Mouse (Mus musculus) liver, postnatal 0 days (tissue): ENCODE measurements around the gene Ehbp1. TPM values are rescaled to one million over a fixed set of nuclear protein-coding genes. Genes with fewer than 3 reads are reported as not detected.

Source experiments
- ATAC-seq: fragments of 200-750 bp; cut with Nextera tagmentation; 2 replicates; pipeline ENCODE4 v1.8.0; 2017; ENCODE audit warnings: mild to moderate bottlenecking, moderate library complexity
- DNase-seq: peaks from one replicate; pipeline ENCODE4 v3.0.0-alpha.2; 2016
- H3K27ac ChIP-seq: fragments of 300-500 bp; sonication (generic); 2 replicates; pipeline ENCODE4 v1.5.1; 2014; ENCODE audit warnings: antibody characterized with exemption, moderate library complexity, mild to moderate bottlenecking, low read depth
- H3K27me3 ChIP-seq: fragments of 300-500 bp; sonication (generic); 2 replicates; pipeline ENCODE4 v1.6.1; 2014; ENCODE audit warnings: low read length, control low read depth, mixed read lengths; ENCODE audit not compliant: insufficient read depth
- H3K36me3 ChIP-seq: fragments of 300-500 bp; sonication (generic); replicated peaks from 2 replicates; pipeline ENCODE4 v1.6.1; 2014; ENCODE audit warnings: mild to moderate bottlenecking, control low read depth, low read length, moderate library complexity, mixed read lengths; ENCODE audit not compliant: insufficient read depth
- H3K4me1 ChIP-seq: fragments of 300-500 bp; sonication (generic); 2 replicates; pipeline ENCODE4 v1.6.1; 2014; ENCODE audit warnings: antibody characterized with exemption, mild to moderate bottlenecking, control low read depth; ENCODE audit not compliant: insufficient read depth
- H3K4me2 ChIP-seq: fragments of 300-500 bp; sonication (generic); 2 replicates; pipeline ENCODE4 v1.6.1; 2014; ENCODE audit warnings: low read depth, mild to moderate bottlenecking, low read length, moderate library complexity, mixed read lengths
- H3K4me3 ChIP-seq: fragments of 300-500 bp; sonication (generic); 2 replicates; pipeline ENCODE4 v1.5.1; 2014; ENCODE audit warnings: low read depth, low read length
- H3K9ac ChIP-seq: fragments of 300-500 bp; sonication (generic); replicated peaks from 2 replicates; pipeline ENCODE4 v1.6.1; 2014; ENCODE audit warnings: mild to moderate bottlenecking, moderate library complexity
- H3K9me3 ChIP-seq: fragments of 300-500 bp; sonication (generic); 2 replicates; pipeline ENCODE4 v1.6.1; 2016; ENCODE audit warnings: mild to moderate bottlenecking, control low read depth, low read length, mixed read lengths
- CTCF ChIP-seq: sonication (generic); IDR thresholded peaks from 2 replicates; pipeline ENCODE4 v1.5.1; 2016; ENCODE audit warnings: antibody characterized with exemption, low read depth
- EP300 ChIP-seq: IDR thresholded peaks from 2 replicates; pipeline ENCODE4 v1.6.1; 2016; ENCODE audit warnings: antibody characterized with exemption, low read depth, mild to moderate bottlenecking
- WGBS: fragments of 180-500 bp; shearing (Covaris S2); extraction: QIAGEN DNeasy Blood & Tissue Kit; methylation state at CpG from one replicate; pipeline ENCODE4 v1.1.7; 2014; ENCODE audit not compliant: insufficient replicate concordance; 5-methylcytosine and 5-hydroxymethylcytosine counted together
- polyA plus RNA-seq: library from polyadenylated mRNA; unstranded; fragments of >200 nt; fragmentation: Nextera tagmentation; extraction: Ambion mirVana; gene quantifications from 2 replicates; pipeline ENCODE4 v1.2.1, GENCODE M21; 2015

Ehbp1 gene
- polyA plus RNA-seq, 1 experiment from 2014 or later = 1.9 TPM

- Histone ChIP-seq H3K9ac (no peak overlapping the region), H3K27ac (no peak overlapping the region), H3K36me3 (no peaks in the 10 kb centered on the region; the same call in 1 of the 2 replicates), H3K9me3 (no peaks in the 10 kb centered on the region), H3K4me2 (no peak overlapping the region), H3K27me3 (no peaks in the 10 kb centered on the region), H3K4me3 (no peak overlapping the region), H3K4me1 (no peaks in the 10 kb centered on the region)
- no peak for ATAC-seq
- no peak for DNase-seq
- TF ChIP-seq EP300 (no peak), CTCF (no peak)
Measured at GRCm38 (mm10) chr11:22247069-22247468, 95.0 kb downstream of the Ehbp1 start.

GRCm38 (mm10) chr11:22235558-22235957 lies 106.5 kb downstream of the Ehbp1 start:
- no peak overlapping the region for H3K4me3 ChIP-seq
- TF ChIP-seq CTCF = no peak
- no peak for TF ChIP-seq EP300
- 81% methylated on average over 5 of the region's 5 CpGs for WGBS
- H3K9me3 ChIP-seq = no peaks in the 10 kb centered on the region
- ATAC-seq = no peak
- no peaks in the 10 kb centered on the region for H3K27me3 ChIP-seq
- no peaks in the 10 kb centered on the region for H3K4me1 ChIP-seq
- no peaks in the 10 kb centered on the region for H3K36me3 ChIP-seq
- no peak overlapping the region for H3K4me2 ChIP-seq
- no peak overlapping the region for H3K9ac ChIP-seq
- no peak overlapping the region for H3K27ac ChIP-seq
- DNase-seq = no peak

GRCm38 (mm10) chr11:22234739-22235138 lies 107.4 kb downstream of the Ehbp1 start:
- Histone ChIP-seq H3K9ac (no peak overlapping the region), H3K4me2 (no peak overlapping the region), H3K4me3 (no peak overlapping the region), H3K27ac (no peak overlapping the region), H3K36me3 (no peaks in the 10 kb centered on the region), H3K9me3 (no peaks in the 10 kb centered on the region), H3K4me1 (no peaks in the 10 kb centered on the region), H3K27me3 (no peaks in the 10 kb centered on the region)
- ATAC-seq = no peak
- TF ChIP-seq CTCF = peak; percentile 47
- no peak for TF ChIP-seq EP300
- WGBS = 68% methylated on average over 1 of the region's 1 CpGs
- no peak for DNase-seq

- Histone ChIP-seq H3K9ac (no peak overlapping the region), H3K4me1 (no peaks in the 10 kb centered on the region), H3K36me3 (no peaks in the 10 kb centered on the region), H3K4me3 (no peak overlapping the region), H3K27me3 (no peaks in the 10 kb centered on the region), H3K9me3 (no peaks in the 10 kb centered on the region), H3K27ac (no peak overlapping the region), H3K4me2 (no peak overlapping the region)
- no peak for ATAC-seq
- no peak for TF ChIP-seq EP300
- no peak for TF ChIP-seq CTCF
- 85% methylated on average over 6 of the region's 6 CpGs for WGBS
- no peak for DNase-seq
Measured at GRCm38 (mm10) chr11:22230906-22231305, 111.2 kb downstream of the Ehbp1 start.

GRCm38 (mm10) chr11:22225619-22226018 lies 116.5 kb downstream of the Ehbp1 start:
- WGBS = 42% methylated on average over 2 of the region's 2 CpGs
- no peak overlapping the region for H3K27ac ChIP-seq
- no peak overlapping the region for H3K4me2 ChIP-seq
- no peak overlapping the region for H3K9ac ChIP-seq
- no peaks in the 10 kb centered on the region for H3K9me3 ChIP-seq
- no peak overlapping the region for H3K4me3 ChIP-seq
- H3K36me3 ChIP-seq = no peaks in the 10 kb centered on the region
- TF ChIP-seq CTCF = peak; percentile 75
- TF ChIP-seq EP300 = no peak
- no peaks in the 10 kb centered on the region for H3K27me3 ChIP-seq
- H3K4me1 ChIP-seq = no peaks in the 10 kb centered on the region
- DNase-seq (no peak), ATAC-seq (no peak)

GRCm38 (mm10) chr11:22218222-22218621 lies 123.9 kb downstream of the Ehbp1 start:
- H3K9me3 ChIP-seq = no peaks in the 10 kb centered on the region
- TF ChIP-seq CTCF = no peak
- TF ChIP-seq EP300 = no peak

GRCm38 (mm10) chr11:22216941-22217340 lies 125.2 kb downstream of the Ehbp1 start:
- Histone ChIP-seq H3K27me3 (no peaks in the 10 kb centered on the region), H3K27ac (no peak overlapping the region), H3K4me1 (no peaks in the 10 kb centered on the region), H3K36me3 (no peaks in the 10 kb centered on the region), H3K9ac (no peak overlapping the region), H3K9me3 (no peaks in the 10 kb centered on the region), H3K4me2 (no peak overlapping the region), H3K4me3 (no peak overlapping the region)
- no peak for TF ChIP-seq EP300
- TF ChIP-seq CTCF = no peak
- WGBS = 66% methylated on average over 7 of the region's 7 CpGs
- ATAC-seq = no peak
- DNase-seq = no peak

More at GRCm38 (mm10) chr11:22218222-22218621, 123.9 kb downstream of the Ehbp1 start:
- Histone ChIP-seq H3K4me2 (no peak overlapping the region), H3K36me3 (no peaks in the 10 kb centered on the region), H3K27me3 (no peaks in the 10 kb centered on the region), H3K4me3 (no peak overlapping the region), H3K27ac (no peak overlapping the region), H3K9ac (no peak overlapping the region), H3K4me1 (no peaks in the 10 kb centered on the region)
- WGBS = 74% methylated on average over 2 of the region's 2 CpGs
- DNase-seq = no peak
- no peak for ATAC-seq
